Mouse (Mus musculus): ENCODE measurements at regions not wholly inside any gene's neighbourhood (a gene's known extent, or its start where the extent isn't known, plus 50 kb on each side); places are given as distances from the start of the nearest gene placed in this dataset.

GRCm38 (mm10) chr1:193764103-193764502 is 394.0 kb upstream of the Camk1g start:
- no peak for TF ChIP-seq TAL1 (IDR thresholded peaks at IDR 0.05; ENCODE audit: low read length)
- no peak for TF ChIP-seq GATA1 (IDR thresholded peaks at IDR 0.05; ENCODE audit: low read length)
